Mouse (Mus musculus) CD4-positive, CD25-positive, alpha-beta regulatory T cell, adult 9 weeks (primary cell): ENCODE data around the gene Cyp4a32. TPM values are rescaled to one million over a fixed set of nuclear protein-coding genes. Genes with fewer than 3 reads are reported as not detected.

Experiments
- polyA plus RNA-seq: library from polyadenylated mRNA; unstranded; fragments of 100-300 nt; shearing (Covaris generic); gene quantifications from one replicate; pipeline ENCODE4 v1.2.1, GENCODE M21; 2017

Gene Cyp4a32
- not detected for polyA plus RNA-seq

GRCm38 (mm10) chr4:115600611-115601010 lies at the start of gene Cyp4a32:
Cyp4a32 (plus strand) TSS chr4:115600969.

GRCm38 (mm10) chr4:115563401-115563800 lies 37.4 kb upstream of the Cyp4a32 start, which contains the start of gene Cyp4a31:
Cyp4a31 (plus strand) TSS chr4:115563649.

GRCm38 (mm10) chr4:115647580-115647979 lies 46.8 kb downstream of the Cyp4a32 start, which contains the start of gene Cyp4b1:
Cyp4b1 (minus strand) TSS chr4:115647723.

Other genes with a start within 250 kb of the Cyp4a32 start
- not detected for gene Cyp4a12b, start 189.3 kb upstream of the Cyp4a32 start, polyA plus RNA-seq
- not detected for gene Cyp4a30b, start 148.4 kb upstream of the Cyp4a32 start, polyA plus RNA-seq
- gene Cyp4a14, start 104.8 kb upstream of the Cyp4a32 start, polyA plus RNA-seq: not detected
- not detected for gene Cyp4a10, start 82.7 kb upstream of the Cyp4a32 start, polyA plus RNA-seq
- gene Cyp4a31, start 37.3 kb upstream of the Cyp4a32 start, polyA plus RNA-seq: not detected
- not detected for gene Cyp4b1, start 46.8 kb downstream of the Cyp4a32 start, polyA plus RNA-seq
- gene Efcab14, start 136.8 kb downstream of the Cyp4a32 start, polyA plus RNA-seq: 44.0 TPM
- gene Tex38, start 180.0 kb downstream of the Cyp4a32 start, polyA plus RNA-seq: not detected
- gene Atpaf1, start 183.8 kb downstream of the Cyp4a32 start, polyA plus RNA-seq: 19.0 TPM
- gene Mob3c, start 227.1 kb downstream of the Cyp4a32 start, polyA plus RNA-seq: 25.1 TPM
- 65.6 TPM for gene Mknk1, start 238.2 kb downstream of the Cyp4a32 start, polyA plus RNA-seq